Mouse (Mus musculus): Measurements from ENCODE around the gene Slc17a5.
"Not testable (repeated sequence)": the region's sequence is repeated elsewhere in the genome, so short reads cannot be mapped to it uniquely, and the experiment has no call there.

Slc17a5 gene

DNA sequence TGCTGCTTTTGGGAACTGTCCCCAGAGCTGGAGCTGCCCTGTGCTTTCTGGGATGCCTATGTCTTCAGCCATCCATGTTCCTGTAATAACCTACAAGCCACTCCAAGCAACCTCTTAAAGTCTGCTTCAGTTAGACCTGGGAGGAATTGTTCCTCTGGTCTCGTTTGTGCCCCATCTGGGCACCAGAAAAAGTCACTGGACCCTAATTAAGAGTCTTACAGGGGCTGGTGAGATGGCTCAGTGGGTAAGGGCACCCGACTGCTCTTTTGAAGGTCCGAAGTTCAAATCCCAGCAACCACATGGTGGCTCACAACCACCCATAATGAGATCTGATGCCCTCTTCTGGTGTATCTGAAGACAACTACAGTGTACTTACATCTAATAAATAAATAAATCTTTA is 70.6 kb downstream of the Slc17a5 start:
- not testable (repeated sequence) for DNase-seq (ENCODE audit: low spot score)

DNA sequence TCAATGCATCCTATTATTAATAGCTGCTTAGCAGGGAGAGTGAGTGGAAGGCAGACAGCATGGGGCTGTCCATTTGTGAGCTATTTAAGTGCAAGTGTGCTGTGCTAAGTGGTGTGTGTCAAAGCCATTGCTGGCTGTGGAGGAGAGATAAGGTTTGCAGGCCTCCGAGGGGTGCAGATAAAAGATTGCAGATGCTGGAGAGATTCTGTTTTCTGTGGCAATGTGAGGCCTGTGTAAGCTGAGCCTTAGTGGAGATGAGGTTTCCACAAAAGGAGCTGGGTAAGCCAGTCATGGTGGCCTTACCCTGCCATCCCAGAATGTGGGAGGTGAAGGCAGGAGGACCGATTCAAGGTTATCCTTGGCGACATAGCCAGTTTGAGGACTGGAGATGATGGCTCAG is 71.7 kb downstream of the Slc17a5 start:
- no peak for DNase-seq (ENCODE audit: low spot score)

DNA sequence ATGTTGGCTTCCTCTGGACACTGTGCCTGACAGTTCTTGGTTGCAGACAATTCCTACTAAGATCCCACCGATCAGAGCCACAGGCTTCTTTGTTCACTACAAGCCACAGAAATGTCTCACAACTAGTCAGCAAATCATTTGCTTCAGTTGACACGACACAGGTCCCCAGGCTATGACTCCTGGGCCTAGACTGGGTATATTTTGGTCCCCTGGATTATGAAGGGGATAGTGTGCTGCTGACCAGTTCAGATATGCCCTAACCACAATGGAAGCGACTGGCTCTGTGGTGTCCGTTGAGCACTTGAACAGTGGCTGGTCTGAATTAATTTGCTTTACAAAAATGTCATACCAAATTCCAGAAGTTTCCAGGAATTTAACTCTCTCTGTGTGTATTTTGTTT is 73.2 kb downstream of the Slc17a5 start:
- no peak for DNase-seq (ENCODE audit: low spot score)

DNA sequence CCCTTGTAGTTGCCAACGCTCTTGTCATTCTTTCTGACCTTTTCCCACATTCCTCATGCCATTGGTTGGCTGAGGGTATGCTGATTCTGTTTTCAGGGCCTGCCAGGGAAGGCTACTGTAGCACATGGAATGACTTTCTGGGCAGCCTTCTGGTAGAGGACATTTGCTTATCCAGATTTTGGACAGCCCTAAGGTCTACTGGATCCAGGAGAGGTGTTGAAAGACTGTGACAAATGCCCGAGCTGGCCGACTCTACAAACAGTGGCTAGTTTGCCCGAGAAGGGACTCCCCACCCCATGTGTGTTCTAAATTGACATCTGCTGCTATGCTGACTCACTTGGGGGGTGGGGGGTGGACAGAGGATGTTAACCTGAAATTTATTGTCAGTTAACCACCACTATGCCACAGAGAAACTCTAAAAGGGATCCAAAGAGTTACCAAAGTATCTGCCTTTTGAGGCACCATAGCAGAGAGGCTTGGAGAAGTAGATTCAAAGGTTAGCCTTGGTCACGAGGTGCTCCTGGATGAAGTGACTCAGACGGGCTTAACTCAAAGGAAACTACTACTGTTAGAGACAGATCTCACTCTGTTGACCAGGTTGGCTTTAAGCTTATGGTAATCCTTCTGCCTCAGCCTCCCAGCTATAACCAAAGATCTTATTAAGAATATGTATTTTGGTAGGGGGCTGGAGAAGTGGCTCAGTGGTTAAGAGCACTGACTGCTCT is 73.9 kb downstream of the Slc17a5 start:
- no peak for DNase-seq (ENCODE audit: low spot score)

DNA sequence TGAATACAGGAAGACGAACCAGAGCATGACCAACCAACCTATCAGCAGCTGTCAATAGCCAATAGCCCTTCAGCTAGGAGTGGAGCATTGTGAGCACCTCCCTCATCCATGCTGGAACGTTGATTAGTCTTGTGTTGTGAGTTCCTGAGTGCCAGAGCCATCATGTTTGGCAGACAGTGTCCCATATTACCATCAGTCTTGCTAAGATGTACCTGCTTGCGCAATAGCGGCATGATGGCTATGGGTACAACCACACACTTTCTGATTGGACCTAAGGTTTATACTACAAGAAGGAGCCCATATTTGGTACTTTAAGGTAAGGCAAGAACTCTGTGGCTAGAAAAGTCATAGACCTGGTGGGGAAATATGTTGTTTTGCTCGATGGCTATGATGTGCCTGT is 76.1 kb downstream of the Slc17a5 start:
- DNase-seq (ENCODE audit: low spot score), result no peak

DNA sequence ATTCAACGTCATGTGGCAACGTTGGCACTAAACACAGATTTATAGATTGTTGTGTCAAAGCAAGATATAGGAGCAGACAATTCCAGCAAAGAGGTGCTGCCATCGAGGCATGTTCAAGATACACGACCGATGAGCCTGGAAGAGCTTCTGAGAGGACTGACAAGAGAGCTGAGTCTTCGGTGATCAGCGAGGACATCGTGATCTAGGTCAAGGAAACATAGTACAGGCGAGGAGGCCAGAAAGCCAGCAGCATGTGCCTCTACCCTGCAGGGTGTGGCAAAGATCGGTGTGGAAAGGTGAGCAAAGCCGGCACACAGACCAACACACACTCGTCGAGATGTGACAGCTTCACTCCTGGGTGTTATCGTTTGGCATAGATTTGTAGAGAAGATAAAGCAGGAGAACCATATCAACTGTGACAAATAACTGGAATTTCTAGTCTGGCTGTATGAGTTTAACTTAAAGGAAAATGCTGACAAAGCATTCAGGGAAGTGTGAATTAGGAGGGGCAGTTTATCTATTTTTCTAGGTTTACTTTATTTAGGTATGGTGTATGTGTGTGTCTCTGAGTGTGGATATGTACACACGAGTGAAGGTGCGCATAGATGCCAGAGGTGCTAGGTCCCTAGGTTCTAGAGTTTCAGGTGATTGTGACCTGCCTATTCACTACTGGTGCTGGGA is 79.6 kb downstream of the Slc17a5 start:
- DNase-seq (ENCODE audit: low spot score), result no peak

DNA sequence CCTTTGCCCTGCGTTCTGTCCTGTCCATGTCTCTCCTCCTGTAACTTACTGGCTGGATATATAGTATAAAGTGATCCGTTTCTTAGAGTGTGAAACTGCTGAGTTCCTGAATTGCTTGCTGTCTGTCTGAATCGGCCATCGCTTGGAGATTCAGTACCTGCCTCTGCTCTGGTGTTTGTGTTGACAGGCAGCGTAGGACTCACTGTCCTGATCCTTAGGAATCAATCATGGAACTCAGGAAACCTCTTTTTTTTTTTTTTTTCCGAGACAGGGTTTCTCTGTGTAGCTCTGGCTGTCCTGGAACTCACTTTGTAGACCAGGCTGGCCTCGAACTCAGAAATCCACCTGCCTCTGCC is 81.1 kb downstream of the Slc17a5 start:
- no peak for DNase-seq (ENCODE audit: low spot score)

DNA sequence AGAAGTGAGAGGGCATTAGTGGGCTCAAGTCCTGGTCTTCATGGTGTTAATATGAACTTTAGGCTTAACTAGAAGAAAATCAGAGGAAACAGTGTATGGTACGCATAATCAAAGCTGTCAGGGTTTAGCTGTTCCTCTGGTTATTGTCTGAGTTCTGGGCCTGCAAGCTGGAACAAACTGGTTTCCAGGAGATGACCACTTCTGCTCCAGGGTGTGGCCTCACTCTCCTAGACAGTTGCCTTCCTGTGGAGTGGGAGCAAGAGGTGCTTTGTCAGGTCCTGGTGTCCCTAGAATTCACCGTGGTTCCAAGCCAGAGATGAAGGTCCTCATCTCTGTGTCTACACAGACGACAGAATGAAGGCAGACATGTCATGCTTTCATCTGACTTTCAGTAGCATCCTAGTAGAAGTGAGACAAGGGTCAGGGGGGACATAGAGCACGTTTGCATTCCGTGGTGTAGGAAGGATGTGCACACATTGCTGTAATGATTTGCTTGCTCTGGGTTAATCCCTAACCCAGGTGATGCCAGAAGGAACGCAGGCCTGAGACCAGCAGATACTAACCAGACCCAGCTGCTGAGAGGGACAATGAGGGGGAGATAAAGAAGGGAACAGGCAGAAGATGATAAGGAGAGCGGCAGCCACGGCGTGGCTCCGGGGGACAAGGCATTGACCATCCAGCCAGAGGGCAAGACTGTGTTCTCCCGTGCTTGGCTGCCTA is 81.7 kb downstream of the Slc17a5 start:
- DNase-seq (ENCODE audit: low spot score), result no peak

DNA sequence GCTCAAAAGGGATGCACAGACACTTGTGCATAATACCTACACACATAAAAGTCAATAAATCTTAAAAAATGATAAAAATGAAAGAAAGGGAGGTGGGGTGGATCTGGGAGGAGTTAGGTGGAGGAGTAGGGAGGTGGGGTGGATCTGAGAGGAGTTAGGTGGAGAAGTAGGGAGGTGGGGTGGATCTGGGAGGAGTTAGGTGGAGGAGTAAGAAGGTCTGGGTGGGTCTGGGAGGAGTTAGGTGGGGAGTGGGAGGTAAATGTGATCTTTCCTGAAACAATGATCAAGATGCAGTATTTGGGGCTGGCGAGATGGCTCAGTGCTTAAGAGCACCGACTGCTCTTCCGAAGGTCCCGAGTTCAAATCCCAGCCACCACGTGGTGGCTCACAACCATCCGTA is 82.6 kb downstream of the Slc17a5 start:
- DNase-seq (ENCODE audit: low spot score), result no peak

DNA sequence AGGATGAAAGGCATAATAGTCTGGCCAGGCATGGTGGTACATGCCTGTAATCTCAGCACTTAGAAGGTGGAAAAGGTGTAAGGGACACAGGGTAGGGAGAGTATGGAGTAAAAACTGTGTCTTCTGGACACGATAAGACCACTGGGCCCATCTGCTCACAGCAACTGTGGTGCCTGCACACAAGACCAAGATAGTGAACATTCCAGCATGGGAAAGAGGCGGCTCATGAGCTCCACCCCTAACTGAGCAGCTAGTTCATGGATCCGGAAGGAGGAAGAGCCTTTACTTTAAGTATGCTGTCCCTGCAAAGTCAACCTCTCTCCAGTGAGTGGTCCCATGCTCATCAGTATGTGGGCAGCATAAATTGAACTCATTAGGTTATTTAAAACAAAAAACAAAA is 83.2 kb downstream of the Slc17a5 start:
- no peak for DNase-seq (ENCODE audit: low spot score)

DNA sequence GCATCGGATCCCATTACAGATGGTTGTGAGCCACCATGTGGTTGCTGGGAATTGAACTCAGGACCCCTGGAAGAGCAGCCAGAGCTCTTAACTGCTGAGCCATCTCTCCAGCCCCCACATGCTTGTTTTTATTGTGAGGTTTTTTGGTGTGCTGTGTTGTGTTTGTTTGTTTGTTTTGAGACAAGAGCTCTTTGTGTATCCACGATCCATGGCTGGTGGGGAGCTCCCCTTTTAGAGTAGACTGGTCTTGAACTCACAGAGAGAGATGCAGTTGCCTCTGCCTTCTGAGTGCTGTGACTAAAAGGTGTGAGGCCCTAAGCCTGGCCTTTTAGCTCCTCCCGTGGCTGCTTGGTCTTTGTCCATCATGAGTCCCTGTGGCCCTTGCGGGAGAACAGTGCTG is 83.7 kb downstream of the Slc17a5 start:
- DNase-seq (ENCODE audit: low spot score), result no peak

DNA sequence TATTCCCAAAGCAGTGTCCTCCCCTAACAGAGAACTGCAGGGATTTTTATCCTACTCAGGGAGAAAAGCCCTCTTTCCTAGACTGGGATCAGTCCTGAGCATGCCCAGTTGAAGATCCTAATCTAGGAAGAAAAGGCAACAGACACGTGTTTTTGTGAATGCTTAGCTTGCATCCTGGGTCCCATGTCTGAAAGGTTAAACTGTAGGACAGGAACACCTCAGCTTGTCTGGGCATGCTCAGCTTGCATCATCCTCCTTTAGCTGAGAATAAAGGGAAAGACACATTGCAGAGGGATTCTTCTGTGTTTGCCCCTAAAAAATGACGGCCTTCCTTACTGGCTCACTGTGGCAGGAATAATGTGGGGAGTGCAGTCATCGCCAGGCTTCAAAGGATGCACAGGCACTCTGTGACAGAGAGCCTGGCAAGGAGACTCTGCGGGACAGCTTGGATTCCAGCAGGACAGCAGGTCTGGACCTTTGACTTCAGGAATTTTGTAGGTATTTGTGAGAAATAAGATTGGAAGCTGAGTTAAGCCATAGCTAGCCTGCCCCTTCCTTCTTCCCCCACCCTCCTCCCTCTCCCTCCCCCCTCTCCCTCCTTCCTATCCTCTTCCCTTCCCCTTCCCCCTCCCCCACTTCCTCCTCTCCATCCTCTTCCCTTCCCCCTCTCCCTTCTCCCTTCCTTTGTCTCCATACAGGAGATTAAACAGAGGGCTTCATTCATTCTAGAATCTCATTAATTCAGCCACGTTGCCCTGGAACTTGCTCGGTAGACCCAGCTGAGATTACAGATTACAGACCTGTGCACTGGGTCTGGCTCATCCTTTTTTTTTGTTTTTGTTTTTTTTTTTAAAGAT is 84.4 kb downstream of the Slc17a5 start:
- DNase-seq (ENCODE audit: low spot score), result no peak

DNA sequence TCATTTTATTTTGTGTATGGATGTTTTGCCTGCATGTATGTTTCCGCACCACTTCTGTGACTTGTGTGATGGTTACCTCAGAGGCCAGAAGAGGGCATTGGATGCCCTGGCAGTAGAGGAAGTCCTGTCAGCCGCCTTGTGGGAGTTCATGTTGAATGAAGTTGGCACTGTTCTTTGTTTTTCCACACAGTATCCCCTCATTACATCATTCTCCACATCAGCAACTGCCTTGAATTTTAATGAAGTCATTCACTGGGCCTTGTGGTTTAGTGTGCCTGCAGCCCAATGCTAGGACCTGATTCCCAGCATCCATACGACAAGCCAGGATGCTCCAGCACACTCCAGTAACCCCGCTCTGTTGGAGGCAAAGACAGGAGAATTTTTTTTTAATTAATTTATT is 86.6 kb downstream of the Slc17a5 start:
- no peak for DNase-seq (ENCODE audit: low spot score)

DNA sequence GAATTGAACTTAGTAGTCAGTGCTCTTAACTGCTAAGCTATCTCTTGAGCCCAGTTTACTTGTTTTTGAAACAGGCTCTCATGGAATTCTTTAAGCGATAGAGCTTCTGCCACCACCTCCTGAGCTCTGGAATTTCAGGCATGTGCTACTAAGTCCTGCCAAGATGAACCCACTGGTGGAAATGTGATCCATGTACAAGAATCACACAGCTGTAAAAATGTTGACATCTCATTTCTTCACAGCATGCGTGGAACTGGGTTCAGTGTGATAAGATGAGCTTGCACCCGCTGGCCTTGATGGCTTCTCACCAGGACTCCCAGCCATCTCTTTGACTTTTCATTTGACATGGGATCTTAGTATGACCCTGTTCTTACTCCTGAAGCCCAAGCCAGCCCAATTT is 87.5 kb downstream of the Slc17a5 start:
- DNase-seq (ENCODE audit: low spot score), result no peak

DNA sequence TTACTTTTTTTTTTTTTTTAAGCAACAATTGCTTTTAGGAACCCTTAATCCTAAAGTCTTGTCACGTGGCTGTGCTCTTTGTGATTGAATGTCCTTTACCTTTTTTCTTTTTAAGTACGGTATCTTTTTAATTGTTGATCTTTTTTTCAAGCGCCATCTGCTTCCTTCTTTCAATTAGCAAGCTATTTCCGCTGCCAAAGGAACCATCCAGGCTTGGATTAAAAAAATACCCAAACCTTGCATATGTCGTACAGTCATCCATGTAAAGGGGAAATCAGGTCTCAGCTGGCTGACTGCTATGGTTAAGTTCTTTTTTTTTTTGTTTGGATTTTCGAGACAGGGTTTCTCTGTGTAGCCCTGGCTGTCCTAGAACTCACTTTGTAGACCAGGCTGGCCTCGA is 94.7 kb downstream of the Slc17a5 start:
- no peak for DNase-seq (ENCODE audit: low spot score)

DNA sequence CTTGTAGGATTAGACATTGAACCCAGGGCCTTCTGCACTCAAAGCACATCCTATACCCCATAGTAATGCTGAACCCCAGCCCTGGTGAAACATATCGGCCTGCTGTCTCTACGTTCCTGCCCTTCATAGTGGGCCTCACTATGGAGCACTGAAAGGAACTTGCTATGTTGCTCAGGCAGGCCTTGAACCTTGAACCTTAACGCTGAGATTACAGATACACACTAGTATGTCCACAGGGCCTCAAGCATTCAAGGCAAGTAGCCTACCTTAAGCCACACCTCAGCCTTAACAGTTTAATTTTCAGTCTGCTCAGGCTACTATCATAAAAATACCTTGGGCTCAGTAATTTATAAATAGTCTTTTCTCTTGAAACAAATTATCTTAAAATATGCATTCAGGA is 95.6 kb downstream of the Slc17a5 start:
- no peak for DNase-seq (ENCODE audit: low spot score)

DNA sequence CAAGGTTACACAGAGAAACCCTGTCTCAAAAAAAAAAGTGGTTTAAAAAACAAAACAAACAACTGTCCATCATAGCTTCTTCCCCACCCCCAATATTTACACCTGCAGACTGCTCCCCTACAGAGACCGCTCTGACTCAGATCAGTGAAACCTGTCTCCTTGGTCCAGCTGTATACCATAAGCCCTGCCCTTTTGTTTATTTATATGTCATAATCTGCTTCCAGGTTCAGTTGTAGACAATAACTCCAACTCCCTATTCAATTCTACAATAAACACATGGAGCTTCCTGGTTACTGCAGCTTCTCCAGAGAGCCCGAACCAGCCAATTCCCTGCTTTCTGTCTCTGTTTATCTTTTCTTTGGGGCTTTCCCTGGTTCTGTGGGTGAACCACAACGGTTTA is 96.7 kb downstream of the Slc17a5 start:
- no peak for DNase-seq (ENCODE audit: low spot score)

DNA sequence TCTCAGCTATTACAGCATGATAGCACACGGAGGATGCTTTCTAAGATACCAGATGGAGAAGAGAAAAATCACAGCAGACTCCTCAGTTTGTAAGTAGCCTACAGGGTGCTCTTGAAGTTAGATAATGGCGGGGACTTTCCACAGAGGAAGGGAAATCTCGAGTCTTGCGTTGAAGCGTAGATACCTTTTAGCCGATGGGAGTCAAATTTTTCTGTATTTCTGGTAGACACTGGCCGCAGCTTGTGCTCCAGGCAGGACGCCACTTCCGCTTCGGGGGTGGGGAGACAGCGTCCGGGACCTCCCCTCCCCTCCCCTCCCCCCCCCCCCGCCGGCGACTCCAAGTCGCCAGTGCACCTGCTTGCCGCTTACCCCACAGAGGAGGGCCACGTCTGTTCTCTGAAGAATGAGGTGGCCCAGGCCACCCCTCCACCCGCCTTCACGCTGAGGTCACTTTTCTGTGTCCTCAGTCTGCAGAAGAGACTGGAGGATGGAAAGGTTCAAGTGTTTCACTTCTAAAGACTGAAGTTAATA is 98.9 kb downstream of the Slc17a5 start, which contains the start of gene Eef1a1:
TSS of gene Eef1a1 (minus strand) at position 262 of the 531 bp plus-strand sequence.
- peak; percentile 44 for DNase-seq (ENCODE audit: low spot score)

DNA sequence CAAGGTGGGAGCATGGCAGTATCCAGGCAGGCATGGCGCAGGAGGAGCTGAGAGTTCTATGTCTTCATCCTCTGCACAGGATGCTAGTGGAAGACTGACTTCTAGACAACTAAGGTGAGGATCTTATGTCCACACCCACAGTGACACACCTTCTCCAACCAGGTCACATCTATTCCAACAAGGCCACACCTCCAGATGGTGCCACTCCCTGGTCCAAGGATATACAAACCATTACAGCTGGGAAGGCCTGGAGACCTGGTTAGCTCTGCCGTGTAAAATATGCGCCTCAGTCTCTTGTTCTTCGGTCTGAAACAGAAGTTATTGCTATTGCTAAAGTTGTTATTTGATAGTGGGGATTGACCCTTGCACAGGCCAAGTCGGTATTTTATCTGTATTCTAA is 99.8 kb downstream of the Slc17a5 start:
- DNase-seq (ENCODE audit: low spot score), result not testable (repeated sequence)
